Mouse (Mus musculus): ENCODE results near the gene Fxn.
"Not testable (repeated sequence)": the region's sequence is repeated elsewhere in the genome, so short reads cannot be mapped to it uniquely, and the experiment has no call there.

Gene Fxn

GRCm38 (mm10) chr19:24238011-24238410 is 42.4 kb downstream of the Fxn start:
- no peak for DNase-seq

- DNase-seq: not testable (repeated sequence)
Observed at GRCm38 (mm10) chr19:24232356-24232755, 48.0 kb downstream of the Fxn start.

- peak; percentile 80 for DNase-seq
Observed at GRCm38 (mm10) chr19:24225305-24225696, 55.1 kb downstream of the Fxn start.

DNA sequence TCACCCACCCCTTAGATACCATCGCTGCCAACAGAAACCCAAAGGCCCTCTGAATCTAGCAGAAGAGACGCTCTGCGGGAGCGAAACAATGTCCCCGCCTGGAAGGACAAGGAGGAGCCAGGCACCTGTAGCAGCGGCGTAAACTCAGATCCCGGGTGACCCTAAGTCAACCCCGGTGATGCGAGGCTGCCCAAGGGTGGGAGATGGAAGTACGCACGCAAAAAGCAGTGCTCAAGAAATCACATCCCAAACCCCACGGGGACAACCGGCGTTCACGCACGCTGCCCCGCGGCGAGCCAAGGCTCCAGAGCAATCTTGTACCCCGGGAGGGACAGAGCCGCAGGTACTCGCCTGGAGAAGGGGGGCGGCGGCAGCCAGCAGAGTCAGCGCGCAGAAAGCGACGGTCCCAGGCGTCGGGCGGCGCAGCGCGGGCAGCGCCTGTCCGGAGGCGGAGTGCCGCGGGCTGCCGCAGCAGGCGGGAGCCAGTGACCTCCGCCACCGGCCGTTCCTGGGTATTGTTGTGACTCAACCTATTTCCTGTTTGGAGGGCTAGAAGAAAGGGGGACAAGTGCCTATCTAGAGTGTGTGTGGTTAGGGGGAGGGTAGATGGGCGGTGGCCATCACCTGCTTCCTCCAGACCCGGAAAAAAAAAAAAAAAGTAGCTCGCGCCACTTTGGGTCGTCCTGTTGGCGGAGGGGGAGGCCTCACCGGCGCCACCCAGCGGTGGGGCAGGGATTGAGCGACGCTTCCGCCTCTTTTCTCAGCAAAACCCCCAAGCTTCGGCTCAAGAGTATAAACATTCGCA is 55.7 kb downstream of the Fxn start, which contains the start of gene Tjp2:
TSS of gene Tjp2 (minus strand) at position 531 of the 805 bp plus-strand sequence.
- DNase-seq: peak; percentile 89

GRCm38 (mm10) chr19:24223851-24224251 is 56.6 kb downstream of the Fxn start:
- DNase-seq: peak; percentile 52

GRCm38 (mm10) chr19:24221455-24221854 is 59.0 kb downstream of the Fxn start:
- peak; percentile 43 for DNase-seq

GRCm38 (mm10) chr19:24220795-24221445 is 59.5 kb downstream of the Fxn start:
- DNase-seq: peak; percentile 45

- DNase-seq: no peak
Observed at GRCm38 (mm10) chr19:24219011-24219410, 61.4 kb downstream of the Fxn start.

DNA sequence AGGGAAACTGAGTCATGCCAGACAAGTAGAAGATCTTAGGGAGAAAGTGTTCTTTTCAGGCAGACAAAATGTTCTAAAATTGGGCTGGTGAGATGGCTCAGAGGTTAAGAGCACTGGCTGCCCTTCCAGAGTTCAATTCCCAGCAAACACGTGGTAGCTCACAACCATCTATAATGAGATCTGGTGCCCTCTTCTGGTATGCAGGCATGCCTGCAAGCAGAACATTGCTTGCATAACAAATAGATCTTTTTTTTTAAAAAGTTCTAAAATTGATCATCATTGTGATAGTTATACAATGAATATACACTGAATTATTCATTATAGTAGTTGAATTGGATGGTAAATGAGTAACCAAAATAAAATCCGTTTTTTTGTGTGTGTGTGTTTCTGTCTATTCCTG is 62.1 kb downstream of the Fxn start:
- no peak for DNase-seq

- no peak for DNase-seq
Observed at GRCm38 (mm10) chr19:24217851-24218250, 62.6 kb downstream of the Fxn start.

GRCm38 (mm10) chr19:24216771-24217170 is 63.6 kb downstream of the Fxn start:
- DNase-seq: no peak

- no peak for DNase-seq
Observed at GRCm38 (mm10) chr19:24214939-24215338, 65.5 kb downstream of the Fxn start.

- DNase-seq: peak; percentile 57
Observed at GRCm38 (mm10) chr19:24213299-24213698, 67.1 kb downstream of the Fxn start.

DNA sequence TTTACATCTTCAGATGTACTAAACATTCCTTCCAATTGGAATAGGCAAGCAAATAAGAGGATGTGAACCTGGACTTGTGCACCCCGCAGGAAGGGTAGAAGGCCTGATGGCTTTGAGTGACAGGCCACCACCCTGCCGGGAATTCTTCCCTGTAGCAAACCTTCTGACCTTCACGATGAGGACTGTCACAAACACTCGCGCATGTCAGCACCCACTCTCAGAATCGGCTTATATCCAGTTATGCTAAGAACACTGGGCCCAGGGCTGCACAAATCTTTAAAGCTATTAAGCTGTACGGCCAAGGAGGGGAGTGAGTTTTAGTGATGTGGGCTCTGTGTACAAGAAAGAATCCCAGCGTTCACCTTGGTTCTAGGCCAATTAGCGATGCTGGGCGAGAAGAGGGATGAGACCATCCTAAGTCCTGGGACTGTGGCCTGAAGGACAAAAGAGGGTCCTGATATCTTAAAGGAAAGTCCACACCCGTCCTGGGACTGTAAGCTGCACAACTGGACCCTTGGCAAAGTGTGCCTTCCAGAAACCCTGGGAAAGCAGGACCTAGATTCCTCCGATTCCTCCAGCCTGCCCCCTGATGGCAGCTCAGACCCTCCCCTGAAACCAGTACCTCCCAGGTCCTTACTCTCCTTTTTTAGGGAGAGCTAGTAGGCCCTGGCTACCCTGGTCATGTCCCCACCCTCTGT is 67.7 kb downstream of the Fxn start:
- peak; percentile 46 for DNase-seq

All from lung, postnatal 10 days (tissue).